Mouse (Mus musculus) right cerebral cortex, postnatal 36 days (tissue): ENCODE results near the gene Cxcr6.
"Not testable (repeated sequence)": the region's sequence is repeated elsewhere in the genome, so short reads cannot be mapped to it uniquely, and the experiment has no call there.

ENCODE experiments used
- DNase-seq, 2 experiments: peaks; one replicate each; pipeline ENCODE4 v3.0.0; 2022; ENCODE audit warnings: low spot score in 2 of 2, mixed read lengths in 1 of 2

Cxcr6 gene

GRCm38 (mm10) chr9:123806267-123806666 is at the start of gene Cxcr6:
Cxcr6 (plus strand) TSS chr9:123806475.
- no peak for DNase-seq

GRCm38 (mm10) chr9:123756752-123757151 is 49.5 kb upstream of the Cxcr6 start:
- no peak for DNase-seq

GRCm38 (mm10) chr9:123757326-123757725 is 48.9 kb upstream of the Cxcr6 start:
- DNase-seq = no peak

- DNase-seq = no peak
Measured at GRCm38 (mm10) chr9:123758156-123758555, 48.1 kb upstream of the Cxcr6 start.

GRCm38 (mm10) chr9:123758645-123759044 is 47.6 kb upstream of the Cxcr6 start:
- DNase-seq = no peak

- DNase-seq = no peak
Measured at GRCm38 (mm10) chr9:123760806-123761205, 45.5 kb upstream of the Cxcr6 start.

- DNase-seq = no peak
Measured at GRCm38 (mm10) chr9:123762886-123763285, 43.4 kb upstream of the Cxcr6 start.

GRCm38 (mm10) chr9:123763771-123764170 is 42.5 kb upstream of the Cxcr6 start:
- DNase-seq = no peak

GRCm38 (mm10) chr9:123766996-123767395 is 39.3 kb upstream of the Cxcr6 start:
- DNase-seq = no peak

- DNase-seq = no peak
Measured at GRCm38 (mm10) chr9:123768443-123768842, 37.8 kb upstream of the Cxcr6 start.

- DNase-seq = no peak
Measured at GRCm38 (mm10) chr9:123769532-123769931, 36.7 kb upstream of the Cxcr6 start.

GRCm38 (mm10) chr9:123773299-123773698 is 33.0 kb upstream of the Cxcr6 start:
- not testable (repeated sequence) for DNase-seq

- peak; percentile 18 to 22 for DNase-seq
Measured at GRCm38 (mm10) chr9:123788855-123789529, 17.3 kb upstream of the Cxcr6 start.

- peak; percentile 10 to 25 for DNase-seq
Measured at GRCm38 (mm10) chr9:123796174-123796573, 10.1 kb upstream of the Cxcr6 start.

- DNase-seq = no peak
Measured at GRCm38 (mm10) chr9:123801527-123801926, 4.7 kb upstream of the Cxcr6 start.

GRCm38 (mm10) chr9:123802421-123802820 is 3.9 kb upstream of the Cxcr6 start:
- DNase-seq = no peak

- no peak for DNase-seq
Measured at GRCm38 (mm10) chr9:123802896-123803295, 3.4 kb upstream of the Cxcr6 start.

- no peak for DNase-seq
Measured at GRCm38 (mm10) chr9:123805241-123805640, 1.0 kb upstream of the Cxcr6 start.

- no peak for DNase-seq
Measured at GRCm38 (mm10) chr9:123808583-123808982, 2.3 kb downstream of the Cxcr6 start.

GRCm38 (mm10) chr9:123811831-123812230 is 5.6 kb downstream of the Cxcr6 start:
- DNase-seq = no peak

- DNase-seq = no peak
Measured at GRCm38 (mm10) chr9:123814326-123814725, 8.1 kb downstream of the Cxcr6 start.

- DNase-seq = no peak
Measured at GRCm38 (mm10) chr9:123814821-123815220, 8.5 kb downstream of the Cxcr6 start.

- no peak for DNase-seq
Measured at GRCm38 (mm10) chr9:123815444-123815843, 9.2 kb downstream of the Cxcr6 start.

- no peak for DNase-seq
Measured at GRCm38 (mm10) chr9:123815996-123816395, 9.7 kb downstream of the Cxcr6 start.
